Mouse (Mus musculus): Measurements from ENCODE around the gene U2surp. TPM values are rescaled to one million over a fixed set of nuclear protein-coding genes. Genes with fewer than 3 reads are reported as not detected.
"Not testable (repeated sequence)": the region's sequence is repeated elsewhere in the genome, so short reads cannot be mapped to it uniquely, and the experiment has no call there.

U2surp gene
- polyA plus RNA-seq, 1 experiment from 2014 or later, result 50.6 TPM

DNA sequence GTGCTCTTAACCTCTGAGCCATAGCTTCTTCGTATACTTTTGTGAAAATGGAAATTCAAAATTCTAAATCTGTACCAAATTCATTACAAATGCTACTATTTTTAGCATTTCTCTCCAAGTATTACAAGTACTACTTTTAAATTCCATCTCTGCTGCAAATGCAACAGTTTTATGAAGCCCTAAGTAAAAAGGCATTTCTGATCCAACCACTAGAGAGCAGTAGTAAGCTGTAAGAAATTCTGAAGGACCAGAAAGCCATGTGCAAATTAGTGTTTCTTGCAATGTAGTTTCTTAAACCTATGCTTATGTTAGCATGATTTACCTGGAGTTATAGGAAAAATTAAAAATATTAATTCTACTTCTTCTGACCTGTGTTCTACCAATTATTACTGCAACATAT, 38.9 kb downstream of the U2surp start:
- ChIA-PET POLR2A (no interaction called here), CTCF (interaction anchor here (2.3 to 3.3 kb wide), 2 partner anchors 9 to 11 kb away, joined by 12 to 17 read pairs; no protein-coding TSS in a partner anchor)
- ATAC-seq (no peak), DNase-seq (ENCODE audit: low read depth, low spot score) (no peak)
- TF ChIP-seq CTCF (IDR thresholded peaks at IDR 0.05), result peak; percentile 45
- no peaks in the 10 kb centered on the region for H3K27me3 ChIP-seq
- in situ Hi-C loops (cut with MboI; ENCODE audit: low pct_unique_long_range_greater_than_20kb), result no loop called here

DNA sequence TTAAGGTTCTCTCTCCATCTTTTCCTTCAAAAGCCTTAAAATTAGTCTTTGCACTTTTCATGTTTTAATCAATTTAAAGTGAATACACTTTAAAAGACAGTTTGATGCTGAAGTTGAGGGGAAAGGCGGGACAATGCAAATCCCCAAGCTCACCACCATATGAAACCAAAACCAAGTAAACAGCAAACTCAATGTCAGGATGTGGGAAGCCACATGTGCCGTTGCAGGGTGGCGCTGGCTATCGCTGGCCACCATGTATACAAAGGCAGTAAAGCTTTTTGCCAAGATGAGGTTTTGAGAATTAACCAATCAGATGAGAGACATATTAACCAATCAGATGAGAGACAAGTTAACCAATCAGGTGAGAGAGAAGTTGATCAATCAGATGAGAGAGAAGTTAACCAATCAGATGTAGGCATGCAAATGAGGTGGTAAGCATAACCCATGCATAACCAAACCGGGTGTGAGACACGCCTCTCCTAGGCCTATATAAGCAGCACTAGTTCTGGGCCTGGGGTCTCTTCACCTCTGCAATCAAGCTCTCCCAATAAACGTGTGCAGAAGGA, 42.7 kb downstream of the U2surp start:
- DNase-seq (ENCODE audit: low read depth, low spot score); POLR2A ChIA-PET; ATAC-seq; CTCF ChIA-PET; H3K27me3 ChIP-seq; in situ Hi-C loops (cut with MboI; ENCODE audit: low pct_unique_long_range_greater_than_20kb): not testable (repeated sequence)

- DNase-seq (ENCODE audit: low read depth, low spot score), result no peak
- peak; percentile 34 for TF ChIP-seq CTCF (IDR thresholded peaks at IDR 0.05)
- ATAC-seq, result no peak
- ChIA-PET POLR2A (no interaction called here), CTCF (interaction anchor here (1.0 to 3.5 kb wide), 4 partner anchors 9 to 36 kb away, joined by 3 to 17 read pairs (median 4); no protein-coding TSS in a partner anchor)
- in situ Hi-C loops (cut with MboI; ENCODE audit: low pct_unique_long_range_greater_than_20kb), result no loop called here
- no peaks in the 10 kb centered on the region for H3K27me3 ChIP-seq
Observed at GRCm38 (mm10) chr9:95464028-95464427, 47.8 kb downstream of the U2surp start.

GRCm38 (mm10) chr9:95451931-95452330, 59.9 kb downstream of the U2surp start:
- no peak for TF ChIP-seq CTCF (IDR thresholded peaks at IDR 0.05)
- POLR2A ChIA-PET, result interaction anchor here (1.2 kb wide), 1 partner anchor 29 kb away, joined by 3 read pairs; no protein-coding TSS in a partner anchor
- ATAC-seq, result peak; percentile 14
- CTCF ChIA-PET, result no interaction called here
- H3K27me3 ChIP-seq, result no peaks in the 10 kb centered on the region
- in situ Hi-C loops (cut with MboI; ENCODE audit: low pct_unique_long_range_greater_than_20kb), result loop anchor here (10.0 kb wide), 1 partner anchor 707 kb away; no protein-coding TSS in a partner anchor
- DNase-seq (ENCODE audit: low read depth, low spot score), result no peak

DNA sequence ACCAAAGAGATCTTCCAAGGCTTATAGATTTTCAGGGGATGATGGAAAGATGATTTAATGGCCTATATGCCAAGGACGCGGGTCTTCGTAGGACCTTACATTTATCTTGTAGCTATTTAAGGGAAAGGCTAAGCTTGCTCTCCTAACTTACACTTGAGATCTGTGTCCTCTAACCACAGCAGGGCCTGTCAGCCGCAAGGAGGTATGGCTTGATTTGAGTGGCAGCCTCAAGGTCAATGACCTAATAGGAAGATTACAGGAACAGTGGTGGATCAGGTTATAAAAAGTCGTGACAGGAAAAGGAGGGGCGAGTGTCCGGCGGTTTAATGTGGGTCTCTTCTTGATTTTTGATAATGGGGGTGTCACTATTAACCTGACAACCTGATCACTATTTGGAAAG, 61.2 kb downstream of the U2surp start:
- ATAC-seq (no peak), DNase-seq (ENCODE audit: low read depth, low spot score) (no peak)
- ChIA-PET POLR2A (no interaction called here), CTCF (no interaction called here)
- no peak for TF ChIP-seq CTCF (IDR thresholded peaks at IDR 0.05)
- in situ Hi-C loops (cut with MboI; ENCODE audit: low pct_unique_long_range_greater_than_20kb), result loop anchor here (10.0 kb wide), 1 partner anchor 706 kb away; no protein-coding TSS in a partner anchor
- H3K27me3 ChIP-seq, result no peaks in the 10 kb centered on the region

DNA sequence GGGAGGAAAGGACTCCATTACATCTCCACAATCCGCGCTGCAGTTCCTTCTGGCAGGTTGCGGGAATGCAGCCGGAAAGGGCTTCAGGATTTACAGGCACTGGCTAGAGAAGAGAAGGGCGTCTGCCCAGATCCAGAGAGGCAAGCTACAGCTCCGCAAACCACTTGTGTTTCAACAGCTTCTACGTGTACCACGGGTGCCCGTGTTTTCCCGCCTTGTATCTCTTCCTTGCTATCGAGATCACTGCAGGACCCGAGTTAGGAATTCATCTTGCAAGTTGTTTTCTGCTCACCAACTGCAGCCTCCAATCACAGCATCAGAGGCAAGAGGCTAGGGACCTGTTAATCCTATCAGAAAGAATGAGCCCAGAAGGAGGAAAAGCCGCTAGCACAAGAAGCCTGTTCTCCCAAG, 69.5 kb downstream of the U2surp start:
- in situ Hi-C loops (cut with MboI; ENCODE audit: low pct_unique_long_range_greater_than_20kb), result no loop called here
- ChIA-PET CTCF (no interaction called here), POLR2A (no interaction called here)
- TF ChIP-seq CTCF (IDR thresholded peaks at IDR 0.05), result no peak
- no peak for ATAC-seq
- no peaks in the 10 kb centered on the region for H3K27me3 ChIP-seq
- DNase-seq (ENCODE audit: low read depth, low spot score), result no peak

- in situ Hi-C loops (cut with MboI; ENCODE audit: low pct_unique_long_range_greater_than_20kb), result no loop called here
- no peak for TF ChIP-seq CTCF (IDR thresholded peaks at IDR 0.05)
- CTCF ChIA-PET, result interaction anchor here (1.3 kb wide), 1 partner anchor 10 kb away, joined by 6 read pairs; no protein-coding TSS in a partner anchor
- H3K27me3 ChIP-seq, result no peaks in the 10 kb centered on the region
- POLR2A ChIA-PET, result interaction anchor here (1.7 kb wide), 1 partner anchor 13 kb away, joined by 6 read pairs; no protein-coding TSS in a partner anchor
- no peak for DNase-seq (ENCODE audit: low read depth, low spot score)
- ATAC-seq, result no peak
Observed at GRCm38 (mm10) chr9:95437883-95438282, 73.9 kb downstream of the U2surp start.

DNA sequence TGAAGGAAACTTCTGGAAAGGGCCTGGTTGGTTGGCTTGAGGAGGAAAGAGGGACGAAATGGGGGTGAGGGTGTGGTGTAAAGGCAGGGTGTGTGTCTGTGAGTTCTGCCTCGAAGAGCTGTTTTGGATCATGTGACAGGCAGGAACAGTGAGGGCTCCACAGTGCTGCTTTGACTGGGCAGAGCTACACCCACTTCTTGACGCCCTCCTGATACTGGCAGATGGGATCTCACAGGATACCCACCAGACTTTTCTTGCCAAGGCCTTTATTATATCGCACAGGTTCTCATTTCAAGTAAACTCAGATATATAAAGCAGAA, 75.5 kb downstream of the U2surp start:
- H3K27me3 ChIP-seq, result no peaks in the 10 kb centered on the region
- in situ Hi-C loops (cut with MboI; ENCODE audit: low pct_unique_long_range_greater_than_20kb), result no loop called here
- CTCF ChIA-PET, result no interaction called here
- ATAC-seq (no peak), DNase-seq (ENCODE audit: low read depth, low spot score) (no peak)
- POLR2A ChIA-PET, result no interaction called here
- no peak for TF ChIP-seq CTCF (IDR thresholded peaks at IDR 0.05)

- ATAC-seq (no peak), DNase-seq (ENCODE audit: low read depth, low spot score) (no peak)
- ChIA-PET CTCF (no interaction called here), POLR2A (no interaction called here)
- in situ Hi-C loops (cut with MboI; ENCODE audit: low pct_unique_long_range_greater_than_20kb), result no loop called here
- TF ChIP-seq CTCF (IDR thresholded peaks at IDR 0.05), result no peak
- H3K27me3 ChIP-seq, result no peaks in the 10 kb centered on the region
Observed at GRCm38 (mm10) chr9:95435506-95436293, 76.1 kb downstream of the U2surp start.

GRCm38 (mm10) chr9:95428277-95428676, 83.5 kb downstream of the U2surp start:
- in situ Hi-C loops (cut with MboI; ENCODE audit: low pct_unique_long_range_greater_than_20kb), result no loop called here

DNA sequence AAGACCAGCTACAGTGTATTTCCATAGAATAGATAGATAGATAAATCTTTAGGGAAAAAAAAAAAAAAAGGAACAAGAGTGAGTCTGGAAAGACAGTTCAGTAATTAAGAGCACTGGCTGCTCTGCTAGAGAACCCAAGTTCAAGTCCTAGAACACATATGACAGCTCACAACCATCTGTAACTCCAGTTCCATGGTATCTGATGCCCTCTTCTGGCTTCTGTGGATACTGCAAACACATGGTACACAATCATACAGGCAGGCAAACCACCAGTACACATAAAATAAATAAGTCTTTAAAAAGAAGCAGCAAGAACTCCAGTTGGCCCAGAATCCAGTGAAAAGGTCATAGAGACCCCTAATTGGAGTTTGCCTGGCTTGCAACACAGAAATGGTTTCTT, 97.9 kb downstream of the U2surp start:
- no peak for ATAC-seq
- CTCF ChIA-PET, result no interaction called here
- in situ Hi-C loops (cut with MboI; ENCODE audit: low pct_unique_long_range_greater_than_20kb), result no loop called here

More at GRCm38 (mm10) chr9:95428277-95428676, 83.5 kb downstream of the U2surp start:
- DNase-seq (ENCODE audit: low read depth, low spot score), result no peak
- no peak for ATAC-seq
- POLR2A ChIA-PET, result no interaction called here
- TF ChIP-seq CTCF (IDR thresholded peaks at IDR 0.05), result no peak
- CTCF ChIA-PET, result interaction anchor here (1.2 to 2.9 kb wide), 2 partner anchors 9 to 36 kb away, joined by 3 to 6 read pairs; no protein-coding TSS in a partner anchor
- no peaks in the 10 kb centered on the region for H3K27me3 ChIP-seq

More for the DNA sequence above, 97.9 kb downstream of the U2surp start:
- no peaks in the 10 kb centered on the region for H3K27me3 ChIP-seq
- no peak for TF ChIP-seq CTCF (IDR thresholded peaks at IDR 0.05)
- POLR2A ChIA-PET, result no interaction called here
- DNase-seq (ENCODE audit: low read depth, low spot score), result no peak

Data from Patski (cell line).